Comparison of ENCODE assay signal across 23 mouse cellular contexts in the genomic region with DNA sequence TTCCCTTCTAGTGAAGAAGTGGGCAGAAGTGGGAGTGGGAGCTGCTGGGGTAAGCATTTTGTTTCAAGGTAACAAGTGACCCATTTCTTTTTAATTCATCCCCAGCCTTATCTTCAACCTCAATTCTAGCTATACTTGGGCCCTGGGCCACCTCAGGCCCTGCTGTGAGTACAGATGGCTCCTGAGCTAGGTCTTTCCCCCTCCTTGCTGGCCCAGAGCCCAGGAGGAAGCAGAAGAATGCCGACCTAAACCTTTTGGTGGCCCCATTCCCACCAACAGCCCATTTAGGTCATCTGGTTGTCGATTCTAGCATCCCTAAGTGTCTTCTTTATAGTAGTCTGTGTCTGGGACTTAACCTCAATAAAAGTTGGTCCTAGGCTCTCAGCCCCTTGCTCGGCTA. TPM values are rescaled to one million over a fixed set of nuclear protein-coding genes. Genes with fewer than 3 reads are reported as not detected.
DNase-seq lines count a peak whose midpoint lies in the region; ATAC-seq lines count a peak whose summit lies in the region.
"Had no signal": no experiment of that assay in that cellular context is flagged by ENCODE, and none has a peak within 500 bp of the region (broad histone marks: within the 10 kb centered on the region; RNA-seq: fewer than 3 reads in every experiment).

No protein-coding gene starts in this region.

- no peak overlapping the region for H3K9ac ChIP-seq in kidney, embryonic 15.5 days
- no peak overlapping the region for H3K9ac ChIP-seq in hindbrain, embryonic 12.5 days
- H3K9ac ChIP-seq: embryonic facial prominence, embryonic 15.5 days; forebrain, embryonic 15.5 days; hindbrain, embryonic 13.5 days had no signal

- H3K4me1 ChIP-seq in kidney, embryonic 15.5 days = peaks cover 10% of the 10 kb centered on the region; the same call in 1 of the 2 replicates
- H3K4me1 ChIP-seq in hindbrain, embryonic 12.5 days = peaks cover 8% of the 10 kb centered on the region
- H3K4me1 ChIP-seq: embryonic facial prominence, embryonic 15.5 days; heart, embryonic 10.5 days had no signal

- DNase-seq in kidney, postnatal 36 days = peak; percentile 2 to 9
- DNase-seq in cerebellum, adult 18-20 months = peak; percentile 73 to 74
- peak; percentile 75 for DNase-seq in cerebellum, adult 9-10 months
- DNase-seq in cerebellum, postnatal 25 days = peak; percentile 77 to 86
- DNase-seq in urinary bladder, postnatal 36 days (ENCODE audit: low spot score in 2 of 2) = no peak
- DNase-seq: adrenal gland, adult 2 months; adrenal gland, postnatal 25 days; embryo, embryonic 11 days; gastrocnemius, postnatal 36 days; heart, postnatal 10 days; heart, postnatal 4 days; kidney, adult 11 months had no signal

- no peak overlapping the region for H3K27ac ChIP-seq in kidney, embryonic 15.5 days
- H3K27ac ChIP-seq in hindbrain, embryonic 12.5 days = no peak overlapping the region
- H3K27ac ChIP-seq: embryonic facial prominence, embryonic 15.5 days; forebrain, embryonic 10.5 days; forebrain, embryonic 15.5 days; heart, embryonic 10.5 days; hindbrain, embryonic 13.5 days; hindbrain, postnatal 0 days had no signal

- WGBS in kidney, embryonic 15.5 days = 63% methylated on average over 3 of the region's 3 CpGs
- 83% methylated on average over 3 of the region's 3 CpGs for WGBS in hindbrain, embryonic 12.5 days

- H3K4me2 ChIP-seq in kidney, embryonic 15.5 days = no peak overlapping the region
- H3K4me2 ChIP-seq in hindbrain, embryonic 12.5 days (replicated peaks) = no peak overlapping the region
- H3K4me2 ChIP-seq: embryonic facial prominence, embryonic 15.5 days; forebrain, embryonic 15.5 days; hindbrain, embryonic 13.5 days had no signal

- H3K4me3 ChIP-seq in kidney, embryonic 15.5 days (replicated peaks) = no peak overlapping the region
- H3K4me3 ChIP-seq in hindbrain, embryonic 12.5 days = no peak overlapping the region
- H3K4me3 ChIP-seq: embryonic facial prominence, embryonic 15.5 days; erythroblast, embryonic 14.5 days; forebrain, embryonic 10.5 days; forebrain, embryonic 15.5 days; heart, embryonic 10.5 days; hindbrain, embryonic 13.5 days had no signal

- peaks cover 39% of the 10 kb centered on the region for H3K36me3 ChIP-seq in kidney, embryonic 15.5 days
- peaks cover 31% of the 10 kb centered on the region; the same call in 1 of the 2 replicates for H3K36me3 ChIP-seq in hindbrain, embryonic 12.5 days

- ATAC-seq in kidney, embryonic 15.5 days (replicated peaks; ENCODE audit: low FRiP score) = no peak
- ATAC-seq in hindbrain, embryonic 12.5 days (ENCODE audit: low FRiP score) = no peak
- ATAC-seq: forebrain, embryonic 15.5 days; hindbrain, postnatal 0 days; Patski had no signal

- no peaks in the 10 kb centered on the region for H3K27me3 ChIP-seq in kidney, embryonic 15.5 days
- no peaks in the 10 kb centered on the region for H3K27me3 ChIP-seq in hindbrain, embryonic 12.5 days
- H3K27me3 ChIP-seq: CH12.LX; embryonic facial prominence, embryonic 15.5 days; forebrain, embryonic 15.5 days; hindbrain, embryonic 13.5 days had no signal

- no peaks in the 10 kb centered on the region for H3K9me3 ChIP-seq in kidney, embryonic 15.5 days (replicated peaks)
- H3K9me3 ChIP-seq in hindbrain, embryonic 12.5 days (replicated peaks) = no peaks in the 10 kb centered on the region
- H3K9me3 ChIP-seq: embryonic facial prominence, embryonic 15.5 days; forebrain, embryonic 10.5 days; forebrain, embryonic 15.5 days; heart, embryonic 10.5 days; hindbrain, embryonic 13.5 days had no signal

RNA-seq across cellular contexts. Expression of a gene that starts 3.8 kb away (rescaled TPM):
- 102 and 113 TPM in 2 replicates for polyA plus RNA-seq in kidney, embryonic 15.5 days (2015; fragmentation: Nextera tagmentation; extraction: Ambion mirVana)
- polyA plus RNA-seq in hindbrain, embryonic 12.5 days (2016; fragmentation: Nextera tagmentation; extraction: Ambion mirVana) = 159 and 160 TPM in 2 replicates

RNA-seq across cellular contexts. Expression of a gene that starts 12.1 kb away (rescaled TPM):
- 43.9 and 47.8 TPM in 2 replicates for polyA plus RNA-seq in kidney, embryonic 15.5 days (2015; fragmentation: Nextera tagmentation; extraction: Ambion mirVana)
- 87.9 and 88.7 TPM in 2 replicates for polyA plus RNA-seq in hindbrain, embryonic 12.5 days (2016; fragmentation: Nextera tagmentation; extraction: Ambion mirVana)

RNA-seq across cellular contexts. Expression of a gene that starts 33.4 kb away (rescaled TPM):
- polyA plus RNA-seq in kidney, embryonic 15.5 days (2015; fragmentation: Nextera tagmentation; extraction: Ambion mirVana) = 201 and 214 TPM in 2 replicates
- 369 and 378 TPM in 2 replicates for polyA plus RNA-seq in hindbrain, embryonic 12.5 days (2016; fragmentation: Nextera tagmentation; extraction: Ambion mirVana)

Comparison
In these comparisons a context has a peak if more than half of its experiments do, and no peak if none do; other contexts are left out.
1. DNase-seq: peak in kidney, postnatal 36 days (2 of 2), cerebellum, adult 18-20 months (2 of 2), cerebellum, adult 9-10 months (single experiment) and cerebellum, postnatal 25 days (2 of 2); none in urinary bladder, postnatal 36 days (0 of 2).